ENCODE assay signal across 20 mouse cellular contexts in genomic region chr1:54911256-54911610, GRCm38 (mm10). TPM values are rescaled to one million over a fixed set of nuclear protein-coding genes. Genes with fewer than 3 reads are reported as not detected.
DNase-seq lines count a peak whose midpoint lies in the region; ATAC-seq and TF ChIP-seq lines count a peak whose summit lies in the region.
"Had no signal": no experiment of that assay in that cellular context is flagged by ENCODE, and none has a peak within 500 bp of the region (broad histone marks: within the 10 kb centered on the region; RNA-seq: fewer than 3 reads in every experiment).

No protein-coding gene starts in this region.

- ATAC-seq in liver, embryonic 16.5 days (ENCODE audit: low read depth) = no peak
- ATAC-seq in liver, embryonic 11.5 days (replicated peaks; ENCODE audit: low FRiP score) = no peak
- ATAC-seq in limb, embryonic 15.5 days (ENCODE audit: insufficient number of reproducible peaks, low FRiP score, low TSS enrichment, low read depth) = no peak
- no peak for ATAC-seq in megakaryocyte progenitor cell, adult 5-6 weeks (replicated peaks; ENCODE audit: poor library complexity)
- ATAC-seq: forebrain, embryonic 16.5 days; hindbrain, postnatal 0 days had no signal

- H3K4me1 ChIP-seq in liver, embryonic 16.5 days (ENCODE audit: control insufficient read depth, low read depth, low read length) = peaks cover 8% of the 10 kb centered on the region
- H3K4me1 ChIP-seq in liver, embryonic 11.5 days (replicated peaks; ENCODE audit: control insufficient read depth, insufficient read depth, low read length) = peaks cover 19% of the 10 kb centered on the region
- peaks cover 8 to 31% of the 10 kb centered on the region in 2 experiments for H3K4me1 ChIP-seq in MEL (ENCODE audit: control insufficient read depth in 1 of 2, insufficient read depth in 2 of 2, low read length in 2 of 2)
- H3K4me1 ChIP-seq in brown adipose tissue, adult 24 weeks (ENCODE audit: control insufficient read depth, insufficient read depth, insufficient read length, low read length) = peaks cover 35% of the 10 kb centered on the region
- H3K4me1 ChIP-seq in limb, embryonic 15.5 days = peaks cover 54% of the 10 kb centered on the region

- H3K36me3 ChIP-seq in liver, embryonic 16.5 days (ENCODE audit: control insufficient read depth, insufficient read depth) = no peaks in the 10 kb centered on the region
- no peaks in the 10 kb centered on the region for H3K36me3 ChIP-seq in liver, embryonic 11.5 days (ENCODE audit: control insufficient read depth, insufficient read depth, low read length)
- peaks cover 0 to 36% of the 10 kb centered on the region in 2 experiments; a peak in 2 of 4 replicates for H3K36me3 ChIP-seq in MEL (ENCODE audit: control insufficient read depth in 1 of 2, insufficient read depth in 2 of 2, low read length in 2 of 2)
- H3K36me3 ChIP-seq in limb, embryonic 15.5 days = no peaks in the 10 kb centered on the region
- H3K36me3 ChIP-seq: embryonic facial prominence, embryonic 12.5 days; forebrain, embryonic 12.5 days; heart, embryonic 10.5 days; hindbrain, embryonic 13.5 days had no signal

- H3K79me2 ChIP-seq in MEL (ENCODE audit: control insufficient read depth, insufficient read depth, low read length, poor library complexity) = no peaks in the 10 kb centered on the region

- no peak for TF ChIP-seq CTCF in MEL (IDR thresholded peaks at IDR 0.05 in 2 of 3, conservative IDR thresholded peaks at IDR 0.05 in 1 of 3; ENCODE audit: control insufficient read depth in 1 of 3, insufficient read depth in 1 of 3, low read depth in 2 of 3, low read length in 3 of 3, poor library complexity in 1 of 3, severe bottlenecking in 1 of 3)

- no peak for TF ChIP-seq POLR2A in MEL (IDR thresholded peaks at IDR 0.05; ENCODE audit: control insufficient read depth in 1 of 2, insufficient read depth in 1 of 2, low read depth in 1 of 2, low read length in 2 of 2, poor library complexity in 1 of 2)

- H3K9ac ChIP-seq in liver, embryonic 16.5 days (ENCODE audit: low read depth, low read length) = no peak overlapping the region
- H3K9ac ChIP-seq in liver, embryonic 11.5 days (ENCODE audit: low read depth, low read length) = no peak overlapping the region
- no peak overlapping the region for H3K9ac ChIP-seq in MEL (ENCODE audit: control insufficient read depth, low read depth, low read length, poor library complexity, severe bottlenecking)
- H3K9ac ChIP-seq in limb, embryonic 15.5 days = no peak overlapping the region
- H3K9ac ChIP-seq: embryonic facial prominence, embryonic 12.5 days; forebrain, embryonic 12.5 days; hindbrain, embryonic 13.5 days had no signal

- peak in 1 of 2 experiments; percentile 33; a peak in 1 of 4 replicates for TF ChIP-seq EP300 in MEL (IDR thresholded peaks at IDR 0.05; ENCODE audit: low read depth in 1 of 2, low read length in 2 of 2)

- H3K9me3 ChIP-seq in liver, embryonic 16.5 days (replicated peaks; ENCODE audit: control insufficient read depth, low read length) = no peaks in the 10 kb centered on the region
- H3K9me3 ChIP-seq in liver, embryonic 11.5 days (ENCODE audit: control insufficient read depth, low read length) = no peaks in the 10 kb centered on the region
- H3K9me3 ChIP-seq in MEL (replicated peaks; ENCODE audit: insufficient read depth, low read length) = no peaks in the 10 kb centered on the region
- no peaks in the 10 kb centered on the region for H3K9me3 ChIP-seq in limb, embryonic 15.5 days
- H3K9me3 ChIP-seq: embryonic facial prominence, embryonic 12.5 days; forebrain, embryonic 12.5 days; heart, embryonic 10.5 days; hindbrain, embryonic 13.5 days had no signal

- no peak overlapping the region for H3K4me2 ChIP-seq in liver, embryonic 16.5 days (ENCODE audit: low read depth, low read length)
- no peak overlapping the region for H3K4me2 ChIP-seq in liver, embryonic 11.5 days
- no peak overlapping the region for H3K4me2 ChIP-seq in limb, embryonic 15.5 days
- H3K4me2 ChIP-seq: embryonic facial prominence, embryonic 12.5 days; forebrain, embryonic 12.5 days; hindbrain, embryonic 13.5 days had no signal

- WGBS in liver, embryonic 16.5 days (ENCODE audit: insufficient replicate concordance) = 55% methylated on average over 1 of the region's 1 CpGs
- 65% methylated on average over 1 of the region's 1 CpGs for WGBS in liver, embryonic 11.5 days
- 61% methylated on average over 1 of the region's 1 CpGs for WGBS in limb, embryonic 15.5 days

- no peaks in the 10 kb centered on the region for H3K27me3 ChIP-seq in liver, embryonic 16.5 days (ENCODE audit: control insufficient read depth, insufficient read depth, low read depth, low read length)
- no peaks in the 10 kb centered on the region for H3K27me3 ChIP-seq in liver, embryonic 11.5 days (replicated peaks; ENCODE audit: control insufficient read depth, insufficient read depth, low read length)
- H3K27me3 ChIP-seq in MEL (ENCODE audit: control insufficient read depth in 1 of 2, insufficient read depth in 2 of 2, low read length in 2 of 2) = no peaks in the 10 kb centered on the region
- H3K27me3 ChIP-seq in limb, embryonic 15.5 days = no peaks in the 10 kb centered on the region
- H3K27me3 ChIP-seq: embryonic facial prominence, embryonic 12.5 days; forebrain, embryonic 12.5 days; hindbrain, embryonic 13.5 days had no signal

- no peak overlapping the region for H3K4me3 ChIP-seq in liver, embryonic 16.5 days (ENCODE audit: low read depth, low read length)
- H3K4me3 ChIP-seq in liver, embryonic 11.5 days (ENCODE audit: low read depth, low read length) = no peak overlapping the region
- no peak overlapping the region for H3K4me3 ChIP-seq in MEL (ENCODE audit: control insufficient read depth in 1 of 2, insufficient read depth in 1 of 2, low read depth in 2 of 2, low read length in 2 of 2)
- H3K4me3 ChIP-seq in brown adipose tissue, adult 24 weeks (ENCODE audit: insufficient read depth, low read depth, low read length) = no peak overlapping the region
- no peak overlapping the region for H3K4me3 ChIP-seq in limb, embryonic 15.5 days
- H3K4me3 ChIP-seq: embryonic facial prominence, embryonic 12.5 days; forebrain, embryonic 12.5 days; heart, embryonic 10.5 days; hindbrain, embryonic 13.5 days had no signal

- peak overlapping the region; percentile 24; the same call in 1 of the 2 replicates for H3K27ac ChIP-seq in liver, embryonic 16.5 days (ENCODE audit: low read length)
- H3K27ac ChIP-seq in liver, embryonic 11.5 days (ENCODE audit: low read depth, low read length) = no peak overlapping the region
- no peak overlapping the region for H3K27ac ChIP-seq in MEL (ENCODE audit: control insufficient read depth, low read depth, low read length)
- peak overlapping the region; percentile 37; the same call in 1 of the 2 replicates for H3K27ac ChIP-seq in brown adipose tissue, adult 24 weeks (replicated peaks; ENCODE audit: low read depth, low read length)
- peak overlapping the region; percentile 22; the same call in 1 of the 2 replicates for H3K27ac ChIP-seq in limb, embryonic 15.5 days
- H3K27ac ChIP-seq: embryonic facial prominence, embryonic 12.5 days; forebrain, embryonic 12.5 days; heart, embryonic 10.5 days; hindbrain, embryonic 13.5 days; hindbrain, postnatal 0 days had no signal

- no peak for TF ChIP-seq RAD21 in MEL (IDR thresholded peaks at IDR 0.05; ENCODE audit: low read depth, low read length)

- DNase-seq in liver, embryonic 11.5 days (ENCODE audit: low spot score) = no peak
- DNase-seq in MEL (ENCODE audit: low read depth, low spot score) (peak; percentile 35), MN1 (ENCODE audit: low spot score) (no peak)
- DNase-seq in frontal cortex, postnatal 10 days (ENCODE audit: low spot score in 2 of 2) = no peak
- DNase-seq: cerebellum, adult 2 months; cerebellum, postnatal 10 days; embryo, embryonic 11 days; gastrocnemius, postnatal 36 days; heart, adult 11 months; heart, postnatal 14 days had no signal

TF ChIP-seq in MEL, 35 proteins besides CTCF, POLR2A, EP300 and RAD21:
- peak; percentile 82 for TF ChIP-seq ZNF384 (IDR thresholded peaks at IDR 0.05; ENCODE audit: low read depth, low read length)
- TF ChIP-seq MXI1 (IDR thresholded peaks at IDR 0.05; ENCODE audit: low read depth, low read length) = no peak
TF ChIP-seq in MEL: peak in this region for 1.

RNA-seq across cellular contexts. Expression of gene Ankrd44, which starts 15.0 kb away (rescaled TPM):
- 4.8 and 4.9 TPM in 2 replicates for polyA plus RNA-seq in liver, embryonic 16.5 days (2015; fragmentation: Nextera tagmentation; extraction: Ambion mirVana)
- polyA plus RNA-seq in liver, embryonic 11.5 days (2014; fragmentation: Nextera tagmentation; extraction: Ambion mirVana) = 11.8 and 12.1 TPM in 2 replicates
- 1.9 and 2.3 TPM in 2 replicates for total RNA-seq in MEL (2012; rRNA removed)
- 1 to 10 TPM in 1 of 2 experiments, not detected in 1; 4.4 TPM for polyA plus RNA-seq in MEL (2012; ENCODE audit: insufficient read depth in 1 of 2, insufficient read length in 2 of 2, low read depth in 1 of 2, low replicate concordance in 2 of 2, missing spikeins in 1 of 2)
- 8.4 and 12.5 TPM in 2 replicates for polyA plus RNA-seq in brown adipose tissue, adult 24 weeks (2012; ENCODE audit: insufficient read depth, insufficient read length, missing spikeins)
- polyA plus RNA-seq in limb, embryonic 15.5 days (2015; fragmentation: Nextera tagmentation; extraction: Ambion mirVana) = 19.1 and 20.2 TPM in 2 replicates
- 106 and 110 TPM in 2 replicates for total RNA-seq in megakaryocyte progenitor cell, adult 5-6 weeks (2015)
- total RNA-seq in megakaryocyte progenitor cell, adult 5-6 weeks (2017) = 69.3 and 69.8 TPM in 2 replicates

Comparison
In these comparisons a context has a peak if more than half of its experiments do, and no peak if none do; other contexts are left out.
1. H3K27ac ChIP-seq: peak in liver, embryonic 16.5 days (single experiment), brown adipose tissue, adult 24 weeks (single experiment) and limb, embryonic 15.5 days (single experiment); none in liver, embryonic 11.5 days (single experiment) and MEL (single experiment).